Mouse (Mus musculus): ENCODE data around the gene Zfp819. TPM values are rescaled to one million over a fixed set of nuclear protein-coding genes. Genes with fewer than 3 reads are reported as not detected.
A peak's percentile ranks its signal among the peaks of the same experiment; 100 is the strongest.
"Not testable (repeated sequence)": the region's sequence is repeated elsewhere in the genome, so short reads cannot be mapped to it uniquely, and the experiment has no call there.

Zfp819 gene
- polyA plus RNA-seq, 1 experiment from 2014 or later: not detected

GRCm38 (mm10) chr7:43643046-43643652 lies 36.2 kb downstream of the Zfp819 start:
- Histone ChIP-seq H3K27ac (no peak overlapping the region; the same call in 1 of the 2 replicates), H3K4me2 (no peak overlapping the region), H3K36me3 (no peaks in the 10 kb centered on the region), H3K9me3 (replicated peaks) (no peaks in the 10 kb centered on the region), H3K4me3 (replicated peaks) (no peak overlapping the region), H3K4me1 (replicated peaks) (no peaks in the 10 kb centered on the region), H3K27me3 (no peaks in the 10 kb centered on the region), H3K9ac (no peak overlapping the region)
- ATAC-seq (ENCODE audit: low read depth) (no peak), DNase-seq (no peak)
- WGBS (ENCODE audit: insufficient replicate concordance): 53% methylated on average over 17 of the region's 17 CpGs

GRCm38 (mm10) chr7:43652683-43653082 lies 45.7 kb downstream of the Zfp819 start:
- no peak overlapping the region for H3K4me3 ChIP-seq (replicated peaks)
- no peak for ATAC-seq (ENCODE audit: low read depth)
- H3K4me2 ChIP-seq: no peak overlapping the region
- no peak overlapping the region for H3K9ac ChIP-seq
- no peaks in the 10 kb centered on the region for H3K27me3 ChIP-seq
- no peak overlapping the region for H3K27ac ChIP-seq
- DNase-seq: no peak
- H3K36me3 ChIP-seq: no peaks in the 10 kb centered on the region
- H3K9me3 ChIP-seq (replicated peaks): no peaks in the 10 kb centered on the region; the same call in 1 of the 2 replicates
- 72% methylated on average over 6 of the region's 6 CpGs for WGBS (ENCODE audit: insufficient replicate concordance)
- no peaks in the 10 kb centered on the region for H3K4me1 ChIP-seq (replicated peaks)

DNA sequence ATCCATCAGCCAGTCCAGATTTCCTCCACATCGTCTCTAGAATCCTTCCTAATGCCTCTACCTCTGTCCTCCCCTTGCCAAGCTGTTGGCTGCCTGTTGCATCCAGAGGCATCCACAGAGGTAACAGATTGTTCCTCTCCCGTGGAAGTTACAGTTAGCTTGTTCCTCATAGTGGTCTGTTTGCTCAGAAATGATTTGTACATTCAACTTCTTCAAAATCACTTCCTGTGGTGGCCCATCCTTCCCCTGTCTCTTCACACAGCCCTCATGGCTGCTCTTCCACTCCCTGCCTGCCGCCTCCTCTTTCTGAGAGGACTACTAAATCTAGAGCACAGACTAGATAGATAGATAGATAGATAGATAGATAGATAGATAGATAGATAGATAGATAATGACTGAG lies 47.5 kb downstream of the Zfp819 start:
- Histone ChIP-seq H3K36me3 (no peaks in the 10 kb centered on the region), H3K9me3 (replicated peaks) (no peaks in the 10 kb centered on the region; the same call in 1 of the 2 replicates), H3K4me1 (replicated peaks) (no peaks in the 10 kb centered on the region), H3K4me3 (replicated peaks) (no peak overlapping the region), H3K27ac (no peak overlapping the region), H3K9ac (no peak overlapping the region), H3K4me2 (no peak overlapping the region), H3K27me3 (no peaks in the 10 kb centered on the region)
- DNase-seq (no peak), ATAC-seq (ENCODE audit: low read depth) (no peak)
- WGBS (ENCODE audit: insufficient replicate concordance): 25% methylated on average over 3 of the region's 3 CpGs

DNA sequence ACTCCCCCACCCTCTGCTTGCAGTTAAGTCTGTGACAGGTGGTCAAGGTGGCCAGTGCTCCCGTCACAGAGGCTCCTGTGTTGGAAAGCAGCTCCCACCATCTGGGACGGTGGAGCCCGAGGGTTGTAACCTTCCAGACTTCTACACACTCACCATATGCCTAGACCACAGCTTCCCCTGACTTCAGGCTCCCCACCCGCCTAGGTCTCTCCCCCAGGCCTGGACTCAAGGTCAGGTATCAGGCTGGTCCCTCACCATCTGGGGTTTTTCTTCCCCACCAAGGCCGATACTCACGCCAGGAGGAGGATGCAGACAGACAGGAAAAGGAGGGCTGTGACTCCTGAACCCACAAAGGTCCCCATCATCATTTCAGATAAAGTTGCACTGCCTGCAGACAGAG lies 49.3 kb downstream of the Zfp819 start:
- Histone ChIP-seq H3K27me3 (no peaks in the 10 kb centered on the region), H3K4me3 (replicated peaks) (no peak overlapping the region), H3K4me1 (replicated peaks) (no peaks in the 10 kb centered on the region), H3K9ac (no peak overlapping the region), H3K27ac (no peak overlapping the region), H3K9me3 (replicated peaks) (no peaks in the 10 kb centered on the region; the same call in 1 of the 2 replicates), H3K36me3 (no peaks in the 10 kb centered on the region), H3K4me2 (no peak overlapping the region)
- DNase-seq (no peak), ATAC-seq (ENCODE audit: low read depth) (no peak)
- 25% methylated on average over 6 of the region's 6 CpGs for WGBS (ENCODE audit: insufficient replicate concordance)

DNA sequence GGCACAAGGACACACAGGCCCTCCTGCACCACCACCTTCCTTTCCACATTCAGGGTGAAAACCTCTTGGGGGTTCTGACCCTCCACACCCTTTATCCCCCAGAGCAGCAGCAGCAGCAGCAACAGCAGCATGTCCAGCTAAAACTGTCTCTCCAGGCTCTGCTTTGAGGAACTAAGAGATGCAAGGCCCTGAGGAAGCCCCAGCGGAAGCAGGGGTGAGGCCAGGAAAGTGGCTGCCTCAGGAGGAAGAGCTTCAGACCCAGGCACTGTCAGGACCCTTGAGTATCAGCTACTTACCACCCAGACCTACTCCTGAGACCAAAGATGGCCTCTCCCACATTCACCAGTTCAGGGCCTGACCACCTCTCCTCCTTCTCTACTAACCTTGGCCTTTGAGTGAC lies 53.0 kb downstream of the Zfp819 start, which contains the start of gene Siglece:
Gene Siglece (minus strand): TSS at position 160 of the 400 bp plus-strand sequence.
- H3K4me2 ChIP-seq: 0 out of 2 replicates have a peak within 1 kb of the TSS, but pooled peaks have one; percentile 8
- H3K9me3 ChIP-seq (replicated peaks): no peaks in the 10 kb centered on the region
- ATAC-seq (ENCODE audit: low read depth) (no peak), DNase-seq (no peak)
- no peaks in the 10 kb centered on the region for H3K27me3 ChIP-seq
- H3K4me1 ChIP-seq (replicated peaks): no peaks in the 10 kb centered on the region
- 32% methylated on average over 1 of the region's 1 CpGs for WGBS (ENCODE audit: insufficient replicate concordance)
- H3K27ac ChIP-seq: no peak within 1 kb of the TSS
- no peak within 1 kb of the TSS for H3K4me3 ChIP-seq (replicated peaks)
- no peak within 1 kb of the TSS for H3K9ac ChIP-seq
- H3K36me3 ChIP-seq: no peaks in the 10 kb centered on the region

DNA sequence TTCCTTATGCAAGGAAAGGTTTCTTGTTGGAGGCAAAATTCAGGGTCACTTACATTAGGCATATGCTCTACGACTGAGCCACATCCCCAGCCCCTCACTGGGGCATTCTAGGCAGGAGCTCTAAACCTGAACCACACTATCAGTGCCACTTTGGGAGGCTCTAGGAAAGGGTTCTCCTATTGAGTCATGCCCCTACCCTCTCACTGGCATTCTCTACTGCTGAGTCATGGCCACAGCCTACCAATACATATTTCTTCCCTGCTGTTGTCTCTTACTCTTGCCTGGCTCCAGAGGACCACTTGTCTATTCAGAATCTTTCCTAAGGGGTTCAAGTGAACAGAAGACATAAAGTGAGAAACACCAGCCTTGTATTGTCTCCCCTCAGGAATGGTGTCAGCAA lies 55.8 kb downstream of the Zfp819 start:
- no peak overlapping the region for H3K4me2 ChIP-seq
- no peaks in the 10 kb centered on the region for H3K4me1 ChIP-seq (replicated peaks)
- ATAC-seq (ENCODE audit: low read depth) (no peak), DNase-seq (no peak)
- 57% methylated on average over 1 of the region's 1 CpGs for WGBS (ENCODE audit: insufficient replicate concordance)
- no peak overlapping the region for H3K27ac ChIP-seq
- H3K9me3 ChIP-seq (replicated peaks): no peaks in the 10 kb centered on the region
- no peak overlapping the region for H3K4me3 ChIP-seq (replicated peaks)
- H3K27me3 ChIP-seq: no peaks in the 10 kb centered on the region
- no peaks in the 10 kb centered on the region for H3K36me3 ChIP-seq
- no peak overlapping the region for H3K9ac ChIP-seq

GRCm38 (mm10) chr7:43667221-43667620 lies 60.3 kb downstream of the Zfp819 start:
- not testable (repeated sequence) for H3K27me3 ChIP-seq; H3K9me3 ChIP-seq (replicated peaks); ATAC-seq (ENCODE audit: low read depth); H3K4me1 ChIP-seq (replicated peaks); H3K4me2 ChIP-seq; H3K36me3 ChIP-seq; DNase-seq; H3K27ac ChIP-seq; H3K9ac ChIP-seq; H3K4me3 ChIP-seq (replicated peaks)
- WGBS (ENCODE audit: insufficient replicate concordance): 69% methylated on average over 4 of the region's 4 CpGs

Other genes with a start within 250 kb of the Zfp819 start
- gene Siglecg, start 199.0 kb upstream of the Zfp819 start, polyA plus RNA-seq (2015; fragmentation: Nextera tagmentation; extraction: Ambion mirVana): 0.28 and 0.32 TPM in 2 replicates
- not detected in 2 replicates for gene Lim2, start 179.5 kb upstream of the Zfp819 start, polyA plus RNA-seq (2015; fragmentation: Nextera tagmentation; extraction: Ambion mirVana)
- gene Nkg7, start 170.1 kb upstream of the Zfp819 start, polyA plus RNA-seq (2015; fragmentation: Nextera tagmentation; extraction: Ambion mirVana): 7.1 and 9.6 TPM in 2 replicates
- not detected in 2 replicates for gene Cldnd2, start 166.4 kb upstream of the Zfp819 start, polyA plus RNA-seq (2015; fragmentation: Nextera tagmentation; extraction: Ambion mirVana)
- 241 and 252 TPM in 2 replicates for gene Etfb, start 163.1 kb upstream of the Zfp819 start, polyA plus RNA-seq (2015; fragmentation: Nextera tagmentation; extraction: Ambion mirVana)
- gene Gm45233, start 163.0 kb upstream of the Zfp819 start, polyA plus RNA-seq (2015; fragmentation: Nextera tagmentation; extraction: Ambion mirVana): not detected in 2 replicates
- 0.58 and 0.85 TPM in 2 replicates for gene Vsig10l, start 144.0 kb upstream of the Zfp819 start, polyA plus RNA-seq (2015; fragmentation: Nextera tagmentation; extraction: Ambion mirVana)
- gene Iglon5, start 117.1 kb upstream of the Zfp819 start, polyA plus RNA-seq (2015; fragmentation: Nextera tagmentation; extraction: Ambion mirVana): not detected in 2 replicates
- gene 4931406B18Rik, start 101.2 kb upstream of the Zfp819 start, polyA plus RNA-seq (2015; fragmentation: Nextera tagmentation; extraction: Ambion mirVana): not detected in 2 replicates
- gene Cd33, start 62.7 kb upstream of the Zfp819 start, polyA plus RNA-seq (2015; fragmentation: Nextera tagmentation; extraction: Ambion mirVana): 1.3 TPM in 2 replicates
- gene Zfp658, start 44.9 kb upstream of the Zfp819 start, polyA plus RNA-seq (2015; fragmentation: Nextera tagmentation; extraction: Ambion mirVana): 0.20 and 0.27 TPM in 2 replicates
- gene Zfp719, start 27.6 kb upstream of the Zfp819 start, polyA plus RNA-seq (2015; fragmentation: Nextera tagmentation; extraction: Ambion mirVana): 2.0 and 2.7 TPM in 2 replicates
- not detected in 2 replicates for gene Ceacam18, start 27.5 kb downstream of the Zfp819 start, polyA plus RNA-seq (2015; fragmentation: Nextera tagmentation; extraction: Ambion mirVana)
- gene Siglece, start 53.0 kb downstream of the Zfp819 start, polyA plus RNA-seq (2015; fragmentation: Nextera tagmentation; extraction: Ambion mirVana): 1.6 and 1.9 TPM in 2 replicates
- 5.2 and 5.3 TPM in 2 replicates for gene Ctu1, start 64.8 kb downstream of the Zfp819 start, polyA plus RNA-seq (2015; fragmentation: Nextera tagmentation; extraction: Ambion mirVana)
- not detected in 2 replicates for gene Klk14, start 83.2 kb downstream of the Zfp819 start, polyA plus RNA-seq (2015; fragmentation: Nextera tagmentation; extraction: Ambion mirVana)
- gene Klk13, start 105.4 kb downstream of the Zfp819 start, polyA plus RNA-seq (2015; fragmentation: Nextera tagmentation; extraction: Ambion mirVana): not detected in 2 replicates
- gene Klk12, start 161.7 kb downstream of the Zfp819 start, polyA plus RNA-seq (2015; fragmentation: Nextera tagmentation; extraction: Ambion mirVana): not detected in 2 replicates
- not detected in 2 replicates for gene Klk11, start 167.4 kb downstream of the Zfp819 start, polyA plus RNA-seq (2015; fragmentation: Nextera tagmentation; extraction: Ambion mirVana)
- not detected in 2 replicates for gene Klk10, start 173.9 kb downstream of the Zfp819 start, polyA plus RNA-seq (2015; fragmentation: Nextera tagmentation; extraction: Ambion mirVana)
- not detected in 2 replicates for gene Klk9, start 184.7 kb downstream of the Zfp819 start, polyA plus RNA-seq (2015; fragmentation: Nextera tagmentation; extraction: Ambion mirVana)
- gene Klk8, start 190.4 kb downstream of the Zfp819 start, polyA plus RNA-seq (2015; fragmentation: Nextera tagmentation; extraction: Ambion mirVana): 9.3 and 11.1 TPM in 2 replicates
- gene Klk7, start 204.1 kb downstream of the Zfp819 start, polyA plus RNA-seq (2015; fragmentation: Nextera tagmentation; extraction: Ambion mirVana): not detected in 2 replicates
- not detected in 2 replicates for gene Klk6, start 217.3 kb downstream of the Zfp819 start, polyA plus RNA-seq (2015; fragmentation: Nextera tagmentation; extraction: Ambion mirVana)
- not detected in 2 replicates for gene Klk5, start 234.8 kb downstream of the Zfp819 start, polyA plus RNA-seq (2015; fragmentation: Nextera tagmentation; extraction: Ambion mirVana)

All from liver, embryonic 13.5 days (tissue).